Mouse (Mus musculus) forebrain, embryonic 11.5 days (tissue): ENCODE measurements around the gene Ankrd33b. TPM values are rescaled to one million over a fixed set of nuclear protein-coding genes. Genes with fewer than 3 reads are reported as not detected.

Source experiments
- ATAC-seq: fragments of 200-750 bp; cut with Nextera tagmentation; replicated peaks from 2 replicates; pipeline ENCODE4 v1.8.0; 2017; ENCODE audit warnings: moderate TSS enrichment; ENCODE audit not compliant: low FRiP score
- DNase-seq: peaks from one replicate; pipeline ENCODE4 v3.0.0-alpha.2; 2017; ENCODE audit warnings: low spot score
- H3K27ac ChIP-seq: fragments of 300-500 bp; sonication (generic); 2 replicates; pipeline ENCODE4 v1.5.1; 2014; ENCODE audit warnings: low read depth, low read length
- H3K27me3 ChIP-seq: fragments of 300-500 bp; sonication (generic); 2 replicates; pipeline ENCODE4 v1.6.1; 2014; ENCODE audit warnings: mild to moderate bottlenecking, low read length, mixed read lengths; ENCODE audit not compliant: control insufficient read depth, insufficient read depth
- H3K36me3 ChIP-seq: fragments of 300-500 bp; sonication (generic); 2 replicates; pipeline ENCODE4 v1.6.1; 2014; ENCODE audit warnings: mild to moderate bottlenecking, low read length, moderate library complexity, mixed read lengths; ENCODE audit not compliant: control insufficient read depth, insufficient read depth
- H3K4me1 ChIP-seq: fragments of 300-500 bp; sonication (generic); replicated peaks from 2 replicates; pipeline ENCODE4 v1.6.1; 2014; ENCODE audit warnings: low read length, mixed read lengths; ENCODE audit not compliant: control insufficient read depth, insufficient read depth
- H3K4me2 ChIP-seq: fragments of 300-500 bp; sonication (generic); 2 replicates; pipeline ENCODE4 v1.6.1; 2014; ENCODE audit warnings: low read depth, mild to moderate bottlenecking, low read length, moderate library complexity, mixed read lengths; ENCODE audit not compliant: severe bottlenecking
- H3K4me3 ChIP-seq: fragments of 300-500 bp; sonication (generic); 2 replicates; pipeline ENCODE4 v1.5.1; 2014; ENCODE audit warnings: low read depth, low read length
- H3K9ac ChIP-seq: fragments of 300-500 bp; sonication (generic); 2 replicates; pipeline ENCODE4 v1.6.1; 2014; ENCODE audit warnings: low read length
- H3K9me3 ChIP-seq: fragments of 300-500 bp; sonication (generic); 2 replicates; pipeline ENCODE4 v1.6.1; 2016; ENCODE audit warnings: low read length, mixed read lengths; ENCODE audit not compliant: control insufficient read depth
- WGBS: fragments of 180-500 bp; shearing (Covaris S2); extraction: QIAGEN DNeasy Blood & Tissue Kit; methylation state at CpG from one replicate; pipeline ENCODE4 v1.1.7; 2014; 5-methylcytosine and 5-hydroxymethylcytosine counted together
- polyA plus RNA-seq: library from polyadenylated mRNA; unstranded; fragments of >200 nt; fragmentation: Nextera tagmentation; extraction: Ambion mirVana; gene quantifications from 2 replicates; pipeline ENCODE4 v1.2.1, GENCODE M21; 2014

The Ankrd33b gene
- polyA plus RNA-seq, 1 experiment from 2014 or later = 0.56 TPM

DNA sequence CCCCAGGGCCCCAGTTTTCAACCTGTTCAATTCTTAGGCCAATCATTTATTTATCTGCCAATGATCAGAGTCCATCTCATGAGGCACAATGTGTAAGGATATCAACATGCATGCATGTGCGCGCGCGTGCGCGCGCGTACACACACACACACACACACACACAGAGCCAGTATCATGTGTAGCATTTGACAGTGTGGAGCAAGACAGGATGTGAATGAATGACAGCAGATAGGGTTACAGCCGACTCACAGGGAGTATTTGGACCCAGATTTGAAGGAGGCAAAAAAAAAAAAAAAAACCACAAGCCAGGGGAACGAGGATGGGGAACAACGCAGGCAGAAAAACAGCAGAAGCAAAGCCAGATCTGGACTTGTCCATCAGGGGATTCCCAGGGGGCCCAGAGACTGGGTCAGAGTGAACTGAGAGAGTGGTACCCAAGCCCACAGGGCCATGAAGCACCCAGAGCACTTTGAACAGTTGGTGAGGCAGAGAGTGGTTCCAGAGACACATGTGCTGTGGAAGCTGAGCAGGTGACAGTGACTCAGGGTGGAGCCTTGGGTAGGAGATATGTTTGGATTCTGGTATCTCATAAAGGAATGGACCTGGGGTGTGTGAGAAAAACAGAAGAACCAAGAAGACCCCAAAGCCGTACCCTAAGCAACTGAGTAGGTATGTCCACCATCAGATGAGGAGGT, 41.7 kb downstream of the Ankrd33b start:
- Histone ChIP-seq H3K4me3 (no peak overlapping the region), H3K9me3 (no peaks in the 10 kb centered on the region), H3K9ac (no peak overlapping the region), H3K4me1 (peaks cover 3% of the 10 kb centered on the region; the same call in 1 of the 2 replicates), H3K4me2 (no peak overlapping the region), H3K27ac (no peak overlapping the region), H3K27me3 (no peaks in the 10 kb centered on the region), H3K36me3 (no peaks in the 10 kb centered on the region)
- no peak for DNase-seq
- no peak for ATAC-seq
- WGBS = 94% methylated on average over 12 of the region's 12 CpGs

DNA sequence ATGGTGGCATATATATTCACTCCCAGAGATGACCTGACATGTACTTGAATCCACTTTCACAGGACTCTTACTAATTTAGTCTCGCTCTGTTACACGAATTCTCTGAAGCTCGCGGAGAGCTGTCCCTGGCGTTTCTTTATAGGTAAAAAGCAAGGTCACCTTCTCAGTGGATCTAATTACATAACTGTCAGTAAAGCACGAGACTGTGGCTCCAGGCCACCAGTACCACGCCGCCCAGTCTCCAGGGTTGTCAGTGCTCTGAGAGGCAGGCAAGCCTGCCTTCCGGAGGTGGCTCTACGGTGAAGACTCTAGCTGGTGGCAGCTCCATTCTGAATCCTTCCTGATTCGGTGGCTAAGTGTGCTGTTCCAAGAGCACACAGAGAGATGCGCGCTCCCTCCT, 43.0 kb downstream of the Ankrd33b start:
- H3K36me3 ChIP-seq = no peaks in the 10 kb centered on the region
- no peak overlapping the region for H3K4me3 ChIP-seq
- H3K9me3 ChIP-seq = no peaks in the 10 kb centered on the region
- H3K4me2 ChIP-seq = no peak overlapping the region
- H3K27ac ChIP-seq = no peak overlapping the region
- 82% methylated on average over 13 of the region's 13 CpGs for WGBS
- H3K27me3 ChIP-seq = no peaks in the 10 kb centered on the region
- no peak for ATAC-seq
- no peak for DNase-seq
- H3K9ac ChIP-seq = no peak overlapping the region
- peaks cover 2% of the 10 kb centered on the region; the same call in 1 of the 2 replicates for H3K4me1 ChIP-seq

- ATAC-seq = no peak
- Histone ChIP-seq H3K27ac (no peak overlapping the region), H3K4me1 (no peaks in the 10 kb centered on the region; the same call in 1 of the 2 replicates), H3K9ac (no peak overlapping the region), H3K27me3 (no peaks in the 10 kb centered on the region), H3K36me3 (no peaks in the 10 kb centered on the region), H3K4me3 (no peak overlapping the region), H3K4me2 (no peak overlapping the region), H3K9me3 (no peaks in the 10 kb centered on the region)
- no peak for DNase-seq
- 82% methylated on average over 4 of the region's 4 CpGs for WGBS
These were observed 43.8 kb downstream of the Ankrd33b start for GRCm38 (mm10) chr15:31323684-31324083.

GRCm38 (mm10) chr15:31320598-31321377, 46.7 kb downstream of the Ankrd33b start:
- H3K4me2 ChIP-seq = no peak overlapping the region
- no peak overlapping the region for H3K4me3 ChIP-seq
- WGBS = 64% methylated on average over 12 of the region's 12 CpGs
- no peaks in the 10 kb centered on the region for H3K36me3 ChIP-seq
- H3K9ac ChIP-seq = no peak overlapping the region
- no peaks in the 10 kb centered on the region for H3K9me3 ChIP-seq
- no peak overlapping the region for H3K27ac ChIP-seq
- DNase-seq = no peak
- no peaks in the 10 kb centered on the region for H3K27me3 ChIP-seq
- no peaks in the 10 kb centered on the region; the same call in 1 of the 2 replicates for H3K4me1 ChIP-seq
- no peak for ATAC-seq

DNA sequence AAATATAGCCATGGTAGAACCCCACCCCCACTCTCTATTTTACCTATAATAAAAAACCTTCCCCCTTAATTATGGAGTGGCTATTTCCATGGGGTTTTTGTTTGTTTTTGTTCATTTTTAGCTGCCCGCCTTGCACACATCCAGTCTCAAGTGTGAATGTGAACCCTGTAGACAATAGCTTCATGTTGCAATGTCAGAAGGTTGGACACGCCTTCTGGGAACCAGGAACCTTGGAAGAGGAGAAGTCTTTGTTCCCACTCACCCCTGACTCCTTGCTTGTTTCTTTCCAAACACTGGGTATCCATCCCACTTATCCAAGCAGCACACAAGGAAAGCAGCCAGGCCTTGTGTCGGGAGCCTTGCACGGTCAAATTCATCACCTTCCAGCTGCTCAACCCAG, 48.5 kb downstream of the Ankrd33b start:
- H3K9ac ChIP-seq = no peak overlapping the region
- no peaks in the 10 kb centered on the region for H3K9me3 ChIP-seq
- H3K27ac ChIP-seq = no peak overlapping the region
- no peaks in the 10 kb centered on the region; the same call in 1 of the 2 replicates for H3K4me1 ChIP-seq
- DNase-seq (no peak), ATAC-seq (no peak)
- 64% methylated on average over 4 of the region's 4 CpGs for WGBS
- H3K27me3 ChIP-seq = no peaks in the 10 kb centered on the region
- H3K36me3 ChIP-seq = no peaks in the 10 kb centered on the region
- no peak overlapping the region for H3K4me2 ChIP-seq
- H3K4me3 ChIP-seq = no peak overlapping the region

GRCm38 (mm10) chr15:31318158-31318955, 49.2 kb downstream of the Ankrd33b start:
- no peak for ATAC-seq
- Histone ChIP-seq H3K4me2 (no peak overlapping the region), H3K9me3 (no peaks in the 10 kb centered on the region), H3K27ac (no peak overlapping the region; the same call in 1 of the 2 replicates), H3K27me3 (no peaks in the 10 kb centered on the region), H3K4me1 (no peaks in the 10 kb centered on the region; the same call in 1 of the 2 replicates), H3K36me3 (no peaks in the 10 kb centered on the region), H3K9ac (no peak overlapping the region), H3K4me3 (no peak overlapping the region)
- no peak for DNase-seq
- WGBS = 51% methylated on average over 6 of the region's 6 CpGs

DNA sequence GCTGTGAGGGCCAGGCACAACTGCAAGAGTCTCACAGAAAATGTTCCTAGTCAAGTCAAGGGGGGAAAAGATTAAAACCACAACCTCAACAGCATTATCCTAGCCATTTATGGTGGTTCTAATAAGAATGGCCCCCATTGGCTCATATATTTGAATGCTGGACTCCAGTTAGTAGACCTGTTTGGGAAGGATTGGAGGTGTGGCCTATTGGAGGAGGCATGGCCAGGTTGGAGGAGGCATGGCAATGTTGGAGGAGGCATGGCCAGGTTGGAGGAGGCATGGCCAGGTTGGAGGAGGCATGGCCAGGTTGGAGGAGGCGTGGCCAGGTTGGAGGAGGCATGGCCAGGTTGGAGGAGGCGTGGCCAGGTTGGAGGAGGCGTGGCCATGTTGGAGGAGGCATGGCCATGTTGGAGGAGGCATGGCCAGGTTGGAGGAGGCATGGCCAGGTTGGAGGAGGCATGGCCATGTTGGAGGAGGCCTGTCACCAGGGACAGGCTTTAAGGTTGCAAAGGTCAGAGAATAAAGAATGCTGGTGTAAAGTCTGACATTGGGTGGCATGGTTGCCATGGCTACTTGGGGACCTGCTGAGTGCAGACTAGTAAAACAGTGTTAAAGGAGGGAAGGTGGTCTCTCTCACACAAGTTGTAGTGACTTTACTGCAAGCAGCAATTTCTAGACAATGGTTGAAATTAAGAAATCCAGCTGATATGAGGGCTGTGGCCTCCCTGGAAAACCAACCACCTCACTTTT, 50.3 kb downstream of the Ankrd33b start:
- H3K36me3 ChIP-seq = no peaks in the 10 kb centered on the region
- DNase-seq = no peak
- no peak overlapping the region for H3K4me2 ChIP-seq
- H3K27ac ChIP-seq = no peak overlapping the region
- WGBS = 91% methylated on average over 3 of the region's 3 CpGs
- no peak overlapping the region for H3K9ac ChIP-seq
- no peaks in the 10 kb centered on the region for H3K27me3 ChIP-seq
- ATAC-seq = no peak
- no peaks in the 10 kb centered on the region for H3K9me3 ChIP-seq
- H3K4me3 ChIP-seq = no peak overlapping the region
- no peaks in the 10 kb centered on the region; the same call in 1 of the 2 replicates for H3K4me1 ChIP-seq
